Mouse (Mus musculus): Measurements from ENCODE around the gene Rpl18a.

Gene Rpl18a

GRCm38 (mm10) chr8:70880546-70880945 is 16.7 kb downstream of the Rpl18a start:
- no peak for DNase-seq (ENCODE audit: low read depth, low spot score)

DNA sequence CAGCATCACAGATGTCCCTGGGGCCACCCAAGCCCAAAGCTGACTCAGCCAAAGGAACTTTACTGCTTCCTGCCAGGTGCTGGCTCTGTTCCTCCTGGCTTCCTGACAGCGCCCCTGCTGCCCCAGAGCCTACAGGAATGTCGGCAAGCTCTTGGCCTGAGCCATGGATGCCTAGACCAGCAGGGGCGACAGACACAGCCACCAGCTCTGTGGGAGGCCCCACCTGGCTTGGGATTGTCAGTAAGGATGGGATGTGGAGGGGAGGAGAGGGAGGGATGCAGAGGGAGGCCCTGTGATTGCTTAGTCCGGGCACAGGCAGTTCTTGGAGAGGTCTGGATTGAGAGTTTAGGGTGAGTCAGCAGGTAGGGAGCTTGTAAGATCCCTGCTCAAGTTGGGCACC is 17.1 kb downstream of the Rpl18a start:
- DNase-seq (ENCODE audit: low read depth, low spot score): no peak

- no peak for DNase-seq (ENCODE audit: low read depth, low spot score)
These were observed 17.7 kb downstream of the Rpl18a start for GRCm38 (mm10) chr8:70879500-70879899.

DNA sequence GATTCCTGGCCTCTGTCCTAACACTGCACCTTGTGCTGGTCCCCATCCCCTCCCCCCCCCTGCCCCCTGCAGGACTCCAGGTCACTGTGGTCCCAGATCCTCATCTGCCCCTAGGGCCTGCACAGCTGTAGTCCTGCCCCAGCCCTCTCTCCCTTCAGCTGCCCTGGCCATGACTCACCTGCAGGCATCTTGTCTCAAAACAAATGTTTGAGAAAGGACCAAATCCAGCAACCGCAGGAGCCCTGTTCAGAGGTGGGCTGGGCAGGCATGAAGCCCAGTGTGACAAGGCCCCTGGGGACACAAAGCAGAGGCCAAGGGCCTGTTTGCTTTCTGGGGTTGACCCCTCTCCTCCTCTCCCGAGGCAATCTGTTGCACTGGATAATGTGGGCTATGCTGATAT is 19.0 kb downstream of the Rpl18a start:
- no peak for DNase-seq (ENCODE audit: low read depth, low spot score)

GRCm38 (mm10) chr8:70876382-70876781 is 20.8 kb downstream of the Rpl18a start:
- DNase-seq (ENCODE audit: low read depth, low spot score): no peak

- DNase-seq (ENCODE audit: low read depth, low spot score): no peak
These were observed 22.8 kb downstream of the Rpl18a start for GRCm38 (mm10) chr8:70874441-70874840.

GRCm38 (mm10) chr8:70873364-70873985 is 23.7 kb downstream of the Rpl18a start, which contains the start of gene Ccdc124:
TSS of gene Ccdc124 (minus strand) at chr8:70873935.
- peak; percentile 86 for DNase-seq (ENCODE audit: low read depth, low spot score)

- DNase-seq (ENCODE audit: low read depth, low spot score): no peak
These were observed 24.4 kb downstream of the Rpl18a start for GRCm38 (mm10) chr8:70872643-70873363.

DNA sequence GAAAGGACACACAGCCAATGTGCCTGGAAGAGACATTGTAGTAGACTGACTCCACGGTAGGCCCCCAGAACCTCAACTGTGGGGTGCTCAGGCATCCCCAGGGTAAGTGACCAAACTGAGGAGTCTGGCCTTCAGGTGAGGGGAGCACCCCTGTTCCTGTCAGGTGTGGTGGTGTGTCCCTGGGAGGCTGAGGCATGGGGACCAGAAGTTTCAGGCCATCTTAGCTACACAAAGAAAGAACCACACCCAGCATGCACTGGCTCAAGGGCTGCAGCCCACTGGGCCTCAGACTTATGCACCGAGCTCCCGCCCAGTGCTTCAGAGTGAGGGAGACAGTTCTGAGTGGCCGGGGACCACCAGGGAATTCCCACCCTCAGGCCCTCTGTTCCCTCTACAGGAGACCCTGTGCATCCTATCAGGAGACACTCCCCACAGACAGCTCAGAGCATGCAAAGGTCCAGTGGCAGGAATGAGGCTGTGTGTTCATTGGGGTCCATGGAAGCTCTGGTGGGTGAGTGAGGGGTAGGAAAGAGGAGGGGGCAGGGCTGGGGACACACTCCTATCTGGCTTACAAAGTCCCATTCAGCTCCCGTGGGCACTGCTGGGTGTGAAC is 25.9 kb downstream of the Rpl18a start:
- DNase-seq (ENCODE audit: low read depth, low spot score): no peak

DNA sequence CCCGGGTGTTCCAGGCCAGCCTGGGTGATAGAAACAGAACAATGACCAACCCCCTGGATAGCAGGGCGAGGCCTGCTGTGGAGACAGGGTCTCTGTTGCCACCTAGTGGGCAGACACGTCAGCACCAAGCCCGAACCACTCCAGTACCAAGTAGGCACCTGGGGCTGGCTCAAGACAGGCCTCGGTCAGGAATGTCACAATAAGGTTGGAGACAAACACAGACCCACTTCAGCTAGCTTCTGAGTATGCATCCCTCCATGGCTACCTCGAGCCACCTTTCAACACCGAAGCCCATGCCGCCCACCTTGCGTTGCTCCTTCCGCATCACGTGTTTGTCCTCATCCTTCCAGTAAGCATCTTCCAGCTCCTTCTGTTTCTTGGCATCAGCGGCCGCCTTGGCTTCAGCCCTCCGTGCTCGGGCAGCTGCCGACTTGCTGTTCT is 27.6 kb downstream of the Rpl18a start:
- no peak for DNase-seq (ENCODE audit: low read depth, low spot score)

- no peak for DNase-seq (ENCODE audit: low read depth, low spot score)
These were observed 28.0 kb downstream of the Rpl18a start for GRCm38 (mm10) chr8:70869199-70869571.

GRCm38 (mm10) chr8:70868559-70869198 is 28.5 kb downstream of the Rpl18a start:
- no peak for DNase-seq (ENCODE audit: low read depth, low spot score)

DNA sequence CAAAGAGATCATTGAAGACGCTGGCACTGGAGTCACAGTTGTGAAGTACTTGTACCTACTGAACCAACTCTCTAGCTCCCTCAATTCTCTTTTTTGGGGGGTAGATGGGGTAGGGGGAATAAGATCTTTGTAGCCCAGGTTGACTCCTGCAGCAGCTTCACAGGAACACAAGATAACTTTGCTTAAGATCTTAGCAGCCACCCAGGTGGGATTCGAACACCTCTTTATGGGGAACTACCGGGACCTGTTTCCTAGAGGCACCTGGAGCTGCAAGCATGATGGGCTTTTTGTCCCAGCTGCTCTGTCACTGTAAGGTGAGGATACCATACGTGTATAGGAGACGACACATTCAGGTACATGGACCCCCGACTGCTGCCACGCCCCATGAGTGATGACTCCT is 30.6 kb downstream of the Rpl18a start:
- DNase-seq (ENCODE audit: low read depth, low spot score): no peak

GRCm38 (mm10) chr8:70866001-70866520 is 31.2 kb downstream of the Rpl18a start:
- no peak for DNase-seq (ENCODE audit: low read depth, low spot score)

DNA sequence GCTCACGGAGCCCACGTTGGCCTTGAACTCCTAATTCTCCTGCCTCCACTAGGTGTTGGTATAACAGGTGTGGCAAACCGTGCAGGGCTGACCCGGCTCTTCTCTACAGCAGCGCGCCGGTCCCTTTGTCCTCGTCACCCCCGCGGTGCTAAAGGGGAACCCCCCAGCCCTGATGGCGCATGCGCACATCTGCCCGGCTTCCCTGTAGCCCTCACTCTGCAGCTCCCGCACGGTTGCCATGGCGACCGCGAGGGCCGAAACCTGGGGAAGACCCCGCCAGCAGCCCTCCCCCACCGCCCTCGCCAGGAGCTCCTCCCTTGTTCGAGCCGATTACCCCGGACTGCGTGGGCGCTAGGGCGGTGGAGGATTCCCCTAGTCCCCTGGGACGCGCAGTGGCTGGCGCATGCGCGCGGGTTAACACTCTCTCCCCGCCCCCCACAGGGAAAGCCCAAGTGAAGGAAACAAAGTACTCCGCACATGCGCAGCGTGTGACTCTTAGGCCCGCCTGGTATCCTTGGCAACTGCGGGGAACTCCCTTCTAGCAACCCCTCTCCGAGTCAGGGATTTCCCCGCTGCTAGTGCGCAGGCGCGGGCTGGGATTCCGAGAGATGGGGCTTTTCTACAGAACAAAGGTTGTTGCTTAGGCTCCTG is 31.7 kb downstream of the Rpl18a start:
- peak; percentile 99 for DNase-seq (ENCODE audit: low read depth, low spot score)

DNA sequence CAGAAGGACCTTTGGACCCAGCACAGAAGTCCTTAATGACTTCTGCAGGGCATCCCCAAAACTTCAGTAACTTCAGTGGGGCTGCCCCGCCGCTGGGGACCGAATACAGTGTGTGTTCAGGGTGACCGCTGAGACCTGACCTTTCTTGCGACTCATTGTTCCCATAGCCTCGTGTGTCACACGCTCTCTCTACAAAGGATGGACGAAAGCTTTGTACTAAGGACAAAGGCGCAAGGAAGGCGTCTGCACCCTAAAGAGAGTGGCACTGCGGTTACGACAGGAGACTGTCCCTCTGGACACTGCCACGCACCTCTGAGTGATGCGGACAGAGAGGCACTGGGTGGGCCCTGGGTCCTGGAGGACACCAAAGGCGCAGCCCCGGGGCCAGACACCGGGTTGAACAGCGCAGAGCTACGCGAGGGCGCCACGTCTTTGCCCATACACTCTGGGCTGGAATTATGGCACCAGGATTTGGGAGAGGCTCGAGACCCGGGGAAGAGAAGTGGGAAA is 32.4 kb downstream of the Rpl18a start:
- no peak for DNase-seq (ENCODE audit: low read depth, low spot score)

- no peak for DNase-seq (ENCODE audit: low read depth, low spot score)
These were observed 33.1 kb downstream of the Rpl18a start for GRCm38 (mm10) chr8:70863956-70864711.

DNA sequence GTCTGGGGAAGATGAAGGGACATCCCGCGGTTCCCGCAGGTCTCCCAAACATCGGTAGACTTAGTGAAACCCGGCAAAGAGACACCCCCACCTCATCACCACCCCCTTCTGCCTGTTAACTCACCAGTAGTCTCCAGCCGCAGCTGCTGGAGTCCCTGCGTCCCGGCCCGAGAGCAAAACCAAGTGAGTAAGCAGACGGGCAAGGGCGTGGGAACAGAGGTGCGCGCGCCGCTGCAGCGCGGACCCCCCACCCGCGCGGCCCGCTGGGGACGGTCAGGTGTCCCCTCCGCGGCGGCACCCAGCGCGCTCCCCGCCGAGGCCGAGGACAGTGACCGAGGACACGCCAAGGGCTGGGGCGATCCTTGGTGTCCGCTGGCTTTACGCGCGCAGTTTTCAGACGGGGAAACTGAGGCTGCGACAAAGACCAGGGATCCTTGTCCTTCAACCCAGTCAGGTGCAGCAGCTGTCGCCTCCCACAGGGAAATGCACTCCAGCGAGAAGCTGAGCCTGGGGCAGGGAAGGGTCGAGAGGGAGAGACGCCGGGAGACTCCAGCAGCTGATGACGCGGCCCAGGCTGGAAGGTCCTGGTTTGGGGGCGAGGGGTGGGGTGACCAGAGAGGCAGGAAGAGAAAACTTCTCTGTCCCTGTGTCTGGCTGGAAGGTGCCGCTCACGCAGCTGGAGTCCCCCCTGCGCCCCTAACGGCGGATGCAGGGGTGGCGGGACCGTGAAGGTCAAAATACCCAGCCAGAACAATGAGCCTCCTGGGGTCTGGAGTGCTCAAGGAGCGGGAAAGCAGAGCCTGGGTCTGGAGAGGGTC is 34.2 kb downstream of the Rpl18a start, which contains the start of gene Kcnn1:
Gene Kcnn1 (minus strand): TSS at position 435 of the 818 bp plus-strand sequence.
- no peak for DNase-seq (ENCODE audit: low read depth, low spot score)

DNA sequence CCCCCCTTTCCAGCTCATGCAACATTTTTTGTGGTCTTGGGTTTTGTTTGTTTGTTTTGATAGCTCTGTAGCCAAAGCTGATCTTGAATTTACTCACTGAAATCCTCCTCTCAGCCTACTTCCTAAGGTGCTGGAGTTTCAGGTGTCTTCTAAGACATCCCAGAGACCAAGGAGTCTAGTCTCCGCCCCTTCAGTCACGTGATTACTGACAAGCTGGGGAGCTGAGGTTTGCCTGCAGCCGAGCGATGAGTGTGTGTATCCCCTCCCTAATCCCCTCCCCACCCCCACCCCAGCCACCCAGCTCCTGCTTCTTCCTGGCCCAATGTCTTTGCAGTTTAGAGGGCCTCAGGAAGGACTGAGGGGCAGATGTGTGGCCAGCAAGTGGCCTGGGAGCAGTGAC is 39.7 kb downstream of the Rpl18a start:
- no peak for DNase-seq (ENCODE audit: low read depth, low spot score)

Measured in brain, embryonic 18.5 days (tissue).